Mouse (Mus musculus) hindbrain, postnatal 0 days (tissue): ENCODE measurements around the gene Cadm2. TPM values are rescaled to one million over a fixed set of nuclear protein-coding genes. Genes with fewer than 3 reads are reported as not detected.

Experiments used
- ATAC-seq: fragments of 200-750 bp; cut with Nextera tagmentation; 2 replicates; pipeline ENCODE4 v1.8.0; 2017; ENCODE audit warnings: mild to moderate bottlenecking, moderate TSS enrichment, moderate library complexity
- DNase-seq: peaks from one replicate; pipeline ENCODE4 v3.0.0-alpha.2; 2015; ENCODE audit warnings: low spot score
- H3K27ac ChIP-seq: fragments of 300-500 bp; sonication (generic); 2 replicates; pipeline ENCODE4 v1.5.1; 2014; ENCODE audit warnings: mild to moderate bottlenecking
- H3K27me3 ChIP-seq: fragments of 300-500 bp; sonication (generic); 2 replicates; pipeline ENCODE4 v1.6.1; 2014; ENCODE audit warnings: low read length, mixed read lengths; ENCODE audit not compliant: insufficient read depth
- H3K36me3 ChIP-seq: fragments of 300-500 bp; sonication (generic); 2 replicates; pipeline ENCODE4 v1.6.1; 2014; ENCODE audit warnings: low read length, mixed read lengths; ENCODE audit not compliant: insufficient read depth
- H3K4me1 ChIP-seq: fragments of 300-500 bp; sonication (generic); 2 replicates; pipeline ENCODE4 v1.6.1; 2014; ENCODE audit warnings: antibody characterized with exemption, low read length, mixed read lengths; ENCODE audit not compliant: insufficient read depth
- H3K4me2 ChIP-seq: fragments of 300-500 bp; sonication (generic); 2 replicates; pipeline ENCODE4 v1.6.1; 2014; ENCODE audit warnings: low read depth, mild to moderate bottlenecking, low read length, moderate library complexity, mixed read lengths
- H3K4me3 ChIP-seq: fragments of 300-500 bp; sonication (generic); 2 replicates; pipeline ENCODE4 v1.5.1; 2014; ENCODE audit warnings: low read length
- H3K9ac ChIP-seq: fragments of 300-500 bp; sonication (generic); replicated peaks from 2 replicates; pipeline ENCODE4 v1.6.1; 2014; ENCODE audit warnings: mild to moderate bottlenecking, low read length, moderate library complexity, mixed read lengths
- H3K9me3 ChIP-seq: fragments of 300-500 bp; sonication (generic); 2 replicates; pipeline ENCODE4 v1.6.1; 2016; ENCODE audit warnings: low read length, mixed read lengths
- CTCF ChIP-seq: IDR thresholded peaks from 2 replicates; pipeline ENCODE4 v1.5.1; 2016; ENCODE audit warnings: antibody characterized with exemption, control low read depth, low read depth
- WGBS: fragments of 180-500 bp; shearing (Covaris S2); extraction: QIAGEN DNeasy Blood & Tissue Kit; methylation state at CpG from one replicate; pipeline ENCODE4 v1.1.7; 2014; 5-methylcytosine and 5-hydroxymethylcytosine counted together
- polyA plus RNA-seq: library from polyadenylated mRNA; unstranded; fragments of >200 nt; fragmentation: Nextera tagmentation; extraction: Ambion mirVana; gene quantifications from 2 replicates; pipeline ENCODE4 v1.2.1, GENCODE M21; 2015
- total RNA-seq: library from RNA; depleted of rRNA; stranded (reverse); fragments of >200 nt; gene quantifications from 2 replicates; pipeline ENCODE4 v1.2.3, GENCODE M21; 2014

Cadm2 gene
- total and polyA plus RNA-seq, 2 experiments from 2014 or later = 71.6 to 88.0 TPM

DNA sequence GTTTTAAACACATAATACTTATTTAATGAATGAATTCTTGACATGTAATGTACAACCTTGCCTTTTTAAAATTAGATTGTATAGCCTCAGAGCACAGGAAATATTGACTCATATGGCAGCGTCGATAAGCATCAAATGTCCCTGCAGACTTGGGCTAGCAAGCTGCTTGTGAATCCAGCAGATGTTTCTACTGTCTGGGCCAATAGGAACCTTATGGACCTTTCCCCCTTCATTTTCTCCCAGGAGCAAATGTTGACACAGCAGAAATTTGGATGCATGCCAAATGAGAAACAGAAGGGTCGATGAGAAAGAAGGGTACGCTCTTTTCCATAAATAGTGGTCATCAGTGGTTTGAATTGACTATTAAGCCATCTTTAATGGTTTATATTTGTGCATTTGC, 720.0 kb downstream of the Cadm2 start:
- Histone ChIP-seq H3K4me1 (0 out of 2 replicates have a peak, but pooled peaks cover 3% of the 10 kb centered on the region), H3K27me3 (no peaks in the 10 kb centered on the region), H3K27ac (no peak overlapping the region), H3K9me3 (no peaks in the 10 kb centered on the region), H3K36me3 (no peaks in the 10 kb centered on the region), H3K4me2 (no peak overlapping the region), H3K9ac (no peak overlapping the region), H3K4me3 (no peak overlapping the region)
- no peak for TF ChIP-seq CTCF
- ATAC-seq = peak; percentile 47
- 22% methylated on average over 4 of the region's 4 CpGs for WGBS
- DNase-seq = peak; percentile 79

- Histone ChIP-seq H3K4me1 (no peaks in the 10 kb centered on the region), H3K4me3 (no peak overlapping the region), H3K27ac (no peak overlapping the region), H3K9ac (no peak overlapping the region), H3K36me3 (no peaks in the 10 kb centered on the region), H3K4me2 (no peak overlapping the region), H3K9me3 (no peaks in the 10 kb centered on the region), H3K27me3 (no peaks in the 10 kb centered on the region)
- no peak for TF ChIP-seq CTCF
- DNase-seq (peak; percentile 56), ATAC-seq (peak; percentile 84)
- WGBS = 60% methylated on average over 6 of the region's 6 CpGs
Measured at GRCm38 (mm10) chr16:66892359-66892758, 728.3 kb downstream of the Cadm2 start.

DNA sequence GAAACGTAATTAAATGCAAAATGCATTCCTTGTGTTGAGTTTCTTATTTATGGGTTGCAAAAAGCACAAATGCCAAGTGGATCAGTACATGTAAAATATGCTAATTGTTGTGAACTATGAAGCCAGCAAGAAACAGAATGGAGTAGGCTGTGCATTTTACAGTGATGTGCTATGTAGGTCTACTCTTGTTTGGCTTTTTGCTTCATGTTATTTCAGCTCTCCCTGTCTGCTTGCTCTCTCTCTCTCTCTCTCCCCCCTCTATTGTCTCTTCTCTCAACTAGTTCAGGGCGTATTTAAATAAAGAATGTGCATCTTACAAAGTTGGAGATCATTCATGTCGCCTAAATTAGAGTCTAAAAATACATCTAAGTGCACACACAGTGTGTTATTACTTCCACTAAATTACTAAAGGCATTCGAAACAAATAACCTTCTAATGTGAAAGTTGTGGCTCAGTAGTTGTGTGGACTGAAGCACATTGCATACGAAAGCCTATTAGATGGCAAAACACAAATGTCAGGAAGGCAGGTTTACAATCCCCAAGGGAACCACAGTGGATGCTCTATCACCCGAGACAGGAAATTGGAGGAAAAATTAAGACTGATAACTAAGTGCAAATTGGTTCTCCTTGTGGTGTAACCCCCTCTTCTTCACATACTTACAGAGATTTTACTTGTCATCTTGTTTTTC, 729.0 kb downstream of the Cadm2 start:
- 70% methylated on average over 6 of the region's 6 CpGs for WGBS
- H3K4me2 ChIP-seq = no peak overlapping the region

DNA sequence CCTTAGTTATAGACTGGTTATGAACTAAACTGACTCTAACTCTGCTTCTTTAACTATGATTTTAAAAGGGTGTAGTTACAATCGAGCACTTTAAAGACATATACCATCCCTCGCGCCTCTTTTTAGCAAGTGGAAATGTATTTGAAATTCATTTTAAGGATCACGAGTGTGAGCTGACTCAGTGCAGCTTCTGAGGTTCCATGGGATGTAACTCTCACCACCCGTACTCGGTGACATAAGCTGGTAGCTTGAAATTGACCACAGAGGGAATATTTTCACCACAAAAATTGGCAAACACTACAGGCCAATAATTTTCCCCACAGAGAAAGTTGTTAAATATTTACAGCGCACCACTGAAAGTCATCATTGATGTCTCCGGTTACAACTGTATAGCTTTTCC, 730.8 kb downstream of the Cadm2 start:
- H3K4me1 ChIP-seq = no peaks in the 10 kb centered on the region
- H3K27ac ChIP-seq = no peak overlapping the region
- no peak overlapping the region for H3K9ac ChIP-seq
- no peak overlapping the region for H3K4me2 ChIP-seq
- H3K27me3 ChIP-seq = no peaks in the 10 kb centered on the region
- no peak overlapping the region for H3K4me3 ChIP-seq
- no peak for TF ChIP-seq CTCF
- H3K36me3 ChIP-seq = no peaks in the 10 kb centered on the region
- no peaks in the 10 kb centered on the region for H3K9me3 ChIP-seq
- no peak for ATAC-seq
- 90% methylated on average over 8 of the region's 8 CpGs for WGBS
- no peak for DNase-seq

More for the DNA sequence above, 729.0 kb downstream of the Cadm2 start:
- DNase-seq (peak; percentile 18), ATAC-seq (no peak)
- no peak for TF ChIP-seq CTCF
- Histone ChIP-seq H3K9ac (no peak overlapping the region), H3K36me3 (no peaks in the 10 kb centered on the region), H3K9me3 (no peaks in the 10 kb centered on the region), H3K4me1 (no peaks in the 10 kb centered on the region), H3K4me3 (no peak overlapping the region), H3K27me3 (no peaks in the 10 kb centered on the region), H3K27ac (no peak overlapping the region)

DNA sequence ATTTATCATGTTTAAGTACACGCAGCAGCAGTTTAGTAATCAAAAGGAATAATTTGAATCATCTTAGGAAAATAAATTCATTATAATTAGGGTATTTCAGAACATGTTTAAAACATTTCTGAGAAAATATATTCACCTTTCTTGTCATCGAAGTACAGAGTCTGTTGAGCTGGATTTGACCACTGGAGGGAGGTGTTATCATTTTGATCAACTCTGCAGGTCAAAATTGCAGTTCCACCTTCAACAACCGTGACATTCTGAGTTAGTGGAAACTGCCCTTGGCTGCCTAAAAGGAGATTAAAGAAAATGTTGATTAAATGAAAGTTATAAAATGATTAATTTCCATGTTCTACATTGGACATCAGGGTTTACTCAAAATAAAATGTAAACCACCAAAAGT, 738.1 kb downstream of the Cadm2 start:
- Histone ChIP-seq H3K4me2 (no peak overlapping the region), H3K9me3 (no peaks in the 10 kb centered on the region), H3K27ac (no peak overlapping the region), H3K4me1 (no peaks in the 10 kb centered on the region), H3K4me3 (no peak overlapping the region), H3K9ac (no peak overlapping the region), H3K27me3 (no peaks in the 10 kb centered on the region), H3K36me3 (no peaks in the 10 kb centered on the region)
- DNase-seq = peak; percentile 68
- no peak for ATAC-seq
- peak; percentile 61 for TF ChIP-seq CTCF
- WGBS = 56% methylated on average over 3 of the region's 3 CpGs

DNA sequence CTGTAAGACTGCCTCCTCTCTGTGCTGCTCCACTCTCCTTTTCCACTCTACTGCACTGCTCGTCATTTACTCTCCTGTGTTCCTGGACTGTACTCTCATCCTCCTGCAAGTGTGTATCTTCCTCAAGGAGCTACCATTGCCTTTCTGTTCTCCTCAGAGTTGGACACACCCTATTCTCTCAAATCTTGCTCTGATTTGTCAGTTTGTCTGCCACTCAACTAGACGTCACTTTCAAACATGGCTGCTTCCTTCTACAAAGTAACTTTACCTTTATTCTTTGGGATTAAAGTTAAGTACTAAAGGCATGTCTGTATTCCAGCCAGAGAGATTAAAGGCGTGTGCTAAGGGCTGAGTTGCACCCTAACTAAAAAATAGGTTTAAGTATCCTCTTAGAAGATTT, 749.5 kb downstream of the Cadm2 start:
- no peaks in the 10 kb centered on the region for H3K36me3 ChIP-seq
- no peaks in the 10 kb centered on the region for H3K9me3 ChIP-seq
- DNase-seq = no peak
- no peaks in the 10 kb centered on the region for H3K27me3 ChIP-seq
- TF ChIP-seq CTCF = no peak
- H3K4me2 ChIP-seq = no peak overlapping the region
- no peak overlapping the region for H3K4me3 ChIP-seq
- H3K9ac ChIP-seq = no peak overlapping the region
- H3K27ac ChIP-seq = no peak overlapping the region
- H3K4me1 ChIP-seq = no peaks in the 10 kb centered on the region
- WGBS = 82% methylated on average over 3 of the region's 3 CpGs
- no peak for ATAC-seq

- no peak for TF ChIP-seq CTCF
- Histone ChIP-seq H3K4me1 (no peaks in the 10 kb centered on the region), H3K9ac (no peak overlapping the region), H3K4me2 (no peak overlapping the region), H3K36me3 (no peaks in the 10 kb centered on the region), H3K4me3 (no peak overlapping the region), H3K27ac (no peak overlapping the region), H3K9me3 (no peaks in the 10 kb centered on the region), H3K27me3 (no peaks in the 10 kb centered on the region)
- DNase-seq (peak; percentile 6), ATAC-seq (no peak)
- 37% methylated on average over 3 of the region's 3 CpGs for WGBS
Measured at GRCm38 (mm10) chr16:66851047-66851446, 769.7 kb downstream of the Cadm2 start.
